Comparison of ENCODE assay signal across 22 mouse cellular contexts in the genomic region with DNA sequence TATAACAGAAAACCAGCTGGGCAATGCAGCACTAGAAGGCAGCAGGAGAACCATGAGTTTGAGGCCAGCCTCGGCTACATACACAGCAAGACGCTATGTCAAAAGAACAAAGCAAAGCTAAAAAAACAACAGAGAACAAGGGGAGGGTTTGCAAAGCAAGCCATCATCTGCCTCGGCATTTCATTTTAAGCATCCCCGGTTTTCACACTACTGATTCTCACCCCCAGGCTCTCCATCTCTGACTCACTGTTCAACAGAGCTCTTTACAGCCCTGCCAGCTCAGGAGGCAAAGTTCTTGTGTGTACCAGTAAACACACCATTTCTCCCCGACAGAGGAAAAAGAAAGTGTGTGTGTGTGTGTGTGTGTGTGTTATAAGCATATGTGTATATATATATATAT.
A peak's percentile ranks its signal among the peaks of the same experiment; 100 is the strongest.
DNase-seq lines count a peak whose midpoint lies in the region; ATAC-seq lines count a peak whose summit lies in the region.
"Had no signal": no experiment of that assay in that cellular context is flagged by ENCODE, and none has a peak within 500 bp of the region (broad histone marks: within the 10 kb centered on the region; RNA-seq: fewer than 3 reads in every experiment).

No protein-coding gene starts in this region.

- H3K9me3 ChIP-seq in heart, embryonic 12.5 days (replicated peaks), result no peaks in the 10 kb centered on the region
- H3K9me3 ChIP-seq: midbrain, embryonic 15.5 days; neural tube, embryonic 12.5 days had no signal

- H3K27ac ChIP-seq in heart, embryonic 12.5 days (ENCODE audit: poor library complexity, severe bottlenecking), result no peak overlapping the region
- H3K27ac ChIP-seq: gastrocnemius, adult 2 months; hindbrain, embryonic 14.5 days; macrophage; midbrain, embryonic 15.5 days; neural tube, embryonic 12.5 days had no signal

- H3K4me3 ChIP-seq in heart, embryonic 12.5 days, result no peak overlapping the region
- H3K4me3 ChIP-seq: gastrocnemius, adult 2 months; midbrain, embryonic 15.5 days; neural tube, embryonic 12.5 days had no signal

- no peak for ATAC-seq in heart, embryonic 12.5 days (ENCODE audit: insufficient number of reproducible peaks, low FRiP score)
- ATAC-seq: forebrain, embryonic 14.5 days; midbrain, embryonic 15.5 days had no signal

- intact Hi-C loops in left cerebral cortex, postnatal 4 days (cut with DNase I), result no loop called here
- intact Hi-C loops in left cerebral cortex, postnatal 36 days (cut with DNase I), result loop anchor here (5.0 to 10.0 kb wide), 3 partner anchors 71 to 288 kb away; no protein-coding TSS in a partner anchor

- H3K4me2 ChIP-seq in heart, embryonic 12.5 days, result no peak overlapping the region
- H3K4me2 ChIP-seq: hindbrain, embryonic 14.5 days; midbrain, embryonic 15.5 days; neural tube, embryonic 12.5 days had no signal

- peak; percentile 35 for DNase-seq in heart, adult 11 months
- DNase-seq in left cerebral cortex, adult 18-20 months (ENCODE audit: low spot score in 2 of 2), result peak; percentile 35 to 43
- no peak for DNase-seq in left cerebral cortex, postnatal 4 days
- DNase-seq in brain, adult 2 months (ENCODE audit: low read depth, low spot score), result peak; percentile 86
- peak; percentile 23 to 49 for DNase-seq in left cerebral cortex, postnatal 36 days (ENCODE audit: low spot score in 2 of 2)
- no peak for DNase-seq in Muller cell, postnatal 12 days (ENCODE audit: inconsistent ontology term)
- DNase-seq: adrenal gland, postnatal 10 days; cerebellum, adult 2 months; cerebellum, postnatal 36 days; gastrocnemius, adult 2 months; heart, postnatal 4 days; kidney, adult 8-10 months; kidney, postnatal 10 days; thymus, postnatal 25 days had no signal

- peaks cover under 1% of the 10 kb centered on the region; the same call in 1 of the 2 replicates for H3K27me3 ChIP-seq in heart, embryonic 12.5 days (replicated peaks)
- H3K27me3 ChIP-seq: CH12.LX; neural tube, embryonic 12.5 days had no signal

- H3K36me3 ChIP-seq in heart, embryonic 12.5 days, result no peaks in the 10 kb centered on the region
- H3K36me3 ChIP-seq: G1E; midbrain, embryonic 15.5 days; neural tube, embryonic 12.5 days had no signal

- no peak overlapping the region for H3K9ac ChIP-seq in heart, embryonic 12.5 days
- H3K9ac ChIP-seq: hindbrain, embryonic 14.5 days; midbrain, embryonic 15.5 days; neural tube, embryonic 12.5 days had no signal

- WGBS in heart, embryonic 12.5 days, result 73% methylated on average over 5 of the region's 5 CpGs

- peaks cover 6% of the 10 kb centered on the region; the same call in 1 of the 2 replicates for H3K4me1 ChIP-seq in heart, embryonic 12.5 days (replicated peaks)

Comparison
In these comparisons a context has a peak if more than half of its experiments do, and no peak if none do; other contexts are left out.
1. DNase-seq: peak in heart, adult 11 months (single experiment), left cerebral cortex, adult 18-20 months (2 of 2), brain, adult 2 months (single experiment) and left cerebral cortex, postnatal 36 days (2 of 2); none in left cerebral cortex, postnatal 4 days (single experiment) and Muller cell, postnatal 12 days (single experiment).